Mouse (Mus musculus): ENCODE results near the gene Chkb. TPM values are rescaled to one million over a fixed set of nuclear protein-coding genes. Genes with fewer than 3 reads are reported as not detected.
"Not testable (repeated sequence)": the region's sequence is repeated elsewhere in the genome, so short reads cannot be mapped to it uniquely, and the experiment has no call there.

Gene Chkb
- total RNA-seq, 2 experiments from 2014 or later: 19.6 to 28.5 TPM

GRCm38 (mm10) chr15:89458942-89459341, 29.2 kb upstream of the Chkb start:
- intact Hi-C loops (cut with DNase I; ENCODE audit: low total_unique reads): no loop called here
- no peak for DNase-seq

GRCm38 (mm10) chr15:89455642-89456041, 25.9 kb upstream of the Chkb start:
- DNase-seq: no peak
- intact Hi-C loops (cut with DNase I; ENCODE audit: low total_unique reads): no loop called here

- no peak for DNase-seq
- intact Hi-C loops (cut with DNase I; ENCODE audit: low total_unique reads): no loop called here
Measured at GRCm38 (mm10) chr15:89454857-89455256, 25.1 kb upstream of the Chkb start.

GRCm38 (mm10) chr15:89453865-89454478, 24.3 kb upstream of the Chkb start, which contains the start of gene Mapk8ip2:
TSS of gene Mapk8ip2 (plus strand) at chr15:89453913.
- intact Hi-C loops (cut with DNase I; ENCODE audit: low total_unique reads): no loop called here
- DNase-seq: no peak

GRCm38 (mm10) chr15:89452906-89453864, 23.5 kb upstream of the Chkb start:
- intact Hi-C loops (cut with DNase I; ENCODE audit: low total_unique reads): no loop called here
- DNase-seq: peak; percentile 68

GRCm38 (mm10) chr15:89442486-89443070, 12.9 kb upstream of the Chkb start:
- no peak for DNase-seq
- intact Hi-C loops (cut with DNase I; ENCODE audit: low total_unique reads): no loop called here

GRCm38 (mm10) chr15:89435878-89436277, 6.2 kb upstream of the Chkb start:
- DNase-seq: no peak
- intact Hi-C loops (cut with DNase I; ENCODE audit: low total_unique reads): no loop called here

GRCm38 (mm10) chr15:89434136-89434535, 4.4 kb upstream of the Chkb start:
- DNase-seq: no peak
- intact Hi-C loops (cut with DNase I; ENCODE audit: low total_unique reads): no loop called here

- intact Hi-C loops (cut with DNase I; ENCODE audit: low total_unique reads): no loop called here
- no peak for DNase-seq
Measured at GRCm38 (mm10) chr15:89432946-89433345, 3.2 kb upstream of the Chkb start.

- no peak for DNase-seq
- intact Hi-C loops (cut with DNase I; ENCODE audit: low total_unique reads): no loop called here
Measured at GRCm38 (mm10) chr15:89431806-89432205, 2.1 kb upstream of the Chkb start.

GRCm38 (mm10) chr15:89431271-89431670, 1.6 kb upstream of the Chkb start:
- DNase-seq: no peak
- intact Hi-C loops (cut with DNase I; ENCODE audit: low total_unique reads): no loop called here

- intact Hi-C loops (cut with DNase I; ENCODE audit: low total_unique reads); DNase-seq: not testable (repeated sequence)
Measured at GRCm38 (mm10) chr15:89430771-89431170, 1.1 kb upstream of the Chkb start.

GRCm38 (mm10) chr15:89430341-89430740, 633 bp upstream of the Chkb start:
- intact Hi-C loops (cut with DNase I; ENCODE audit: low total_unique reads): no loop called here
- no peak for DNase-seq

- intact Hi-C loops (cut with DNase I; ENCODE audit: low total_unique reads): no loop called here
- DNase-seq: no peak
Measured at GRCm38 (mm10) chr15:89428821-89429351, 822 bp downstream of the Chkb start.

- intact Hi-C loops (cut with DNase I; ENCODE audit: low total_unique reads): no loop called here
Measured at GRCm38 (mm10) chr15:89428136-89428790, 1.4 kb downstream of the Chkb start.

GRCm38 (mm10) chr15:89426716-89427115, 3.0 kb downstream of the Chkb start:
- DNase-seq: no peak
- intact Hi-C loops (cut with DNase I; ENCODE audit: low total_unique reads): no loop called here

More at GRCm38 (mm10) chr15:89428136-89428790, 1.4 kb downstream of the Chkb start:
- no peak for DNase-seq

GRCm38 (mm10) chr15:89425711-89426121, 4.0 kb downstream of the Chkb start, which contains the start of gene Cpt1b:
TSS of gene Cpt1b (minus strand) at chr15:89425863.
- intact Hi-C loops (cut with DNase I; ENCODE audit: low total_unique reads): no loop called here
- DNase-seq: peak; percentile 67

- intact Hi-C loops (cut with DNase I; ENCODE audit: low total_unique reads): no loop called here
- DNase-seq: no peak
Measured at GRCm38 (mm10) chr15:89424621-89425020, 5.1 kb downstream of the Chkb start.

GRCm38 (mm10) chr15:89421938-89422337, 7.8 kb downstream of the Chkb start:
- intact Hi-C loops (cut with DNase I; ENCODE audit: low total_unique reads): no loop called here
- DNase-seq: no peak
